Mouse (Mus musculus) midbrain, postnatal 0 days (tissue): ENCODE measurements at regions not wholly inside any gene's neighbourhood (a gene's known extent, or its start where the extent isn't known, plus 50 kb on each side); places are given as distances from the start of the nearest gene placed in this dataset.

Experiments used
- ATAC-seq: fragments of 200-750 bp; cut with Nextera tagmentation; 2 replicates; pipeline ENCODE4 v1.8.0; 2017; ENCODE audit warnings: moderate number of reproducible peaks, mild to moderate bottlenecking, moderate TSS enrichment, moderate library complexity; ENCODE audit not compliant: low FRiP score
- DNase-seq: peaks from one replicate; pipeline ENCODE4 v3.0.0-alpha.2; 2015; ENCODE audit warnings: low spot score
- H3K27ac ChIP-seq: fragments of 300-500 bp; sonication (generic); 2 replicates; pipeline ENCODE4 v1.5.1; 2014; ENCODE audit warnings: low read depth, mild to moderate bottlenecking, low read length, mixed read lengths
- H3K27me3 ChIP-seq: fragments of 300-500 bp; sonication (generic); 2 replicates; pipeline ENCODE4 v1.6.1; 2014; ENCODE audit warnings: low read length, control low read depth, mixed read lengths; ENCODE audit not compliant: insufficient read depth
- H3K36me3 ChIP-seq: fragments of 300-500 bp; sonication (generic); 2 replicates; pipeline ENCODE4 v1.6.1; 2014; ENCODE audit warnings: low read length, control low read depth, mixed read lengths; ENCODE audit not compliant: insufficient read depth
- H3K4me1 ChIP-seq: fragments of 300-500 bp; sonication (generic); 2 replicates; pipeline ENCODE4 v1.6.1; 2014; ENCODE audit warnings: mild to moderate bottlenecking, control low read depth, antibody characterized with exemption, low read length, mixed read lengths; ENCODE audit not compliant: insufficient read depth
- H3K4me2 ChIP-seq: fragments of 300-500 bp; sonication (generic); 2 replicates; pipeline ENCODE4 v1.6.1; 2014; ENCODE audit warnings: low read depth, mild to moderate bottlenecking, low read length, mixed read lengths; ENCODE audit not compliant: poor library complexity, severe bottlenecking
- H3K4me3 ChIP-seq: fragments of 300-500 bp; sonication (generic); 2 replicates; pipeline ENCODE4 v1.5.1; 2014; ENCODE audit warnings: low read depth, mild to moderate bottlenecking, low read length, moderate library complexity
- H3K9ac ChIP-seq: fragments of 300-500 bp; sonication (generic); replicated peaks from 2 replicates; pipeline ENCODE4 v1.6.1; 2014; ENCODE audit warnings: mild to moderate bottlenecking, low read length, moderate library complexity, mixed read lengths; ENCODE audit not compliant: poor library complexity, severe bottlenecking
- H3K9me3 ChIP-seq: fragments of 300-500 bp; sonication (generic); 2 replicates; pipeline ENCODE4 v1.6.1; 2016; ENCODE audit warnings: low read length, control low read depth
- CTCF ChIP-seq: IDR thresholded peaks from 2 replicates; pipeline ENCODE4 v1.5.1; 2016; ENCODE audit warnings: antibody characterized with exemption, mild to moderate bottlenecking
- WGBS: fragments of 180-500 bp; shearing (Covaris S2); extraction: QIAGEN DNeasy Blood & Tissue Kit; methylation state at CpG from one replicate; pipeline ENCODE4 v1.1.7; 2014; 5-methylcytosine and 5-hydroxymethylcytosine counted together

DNA sequence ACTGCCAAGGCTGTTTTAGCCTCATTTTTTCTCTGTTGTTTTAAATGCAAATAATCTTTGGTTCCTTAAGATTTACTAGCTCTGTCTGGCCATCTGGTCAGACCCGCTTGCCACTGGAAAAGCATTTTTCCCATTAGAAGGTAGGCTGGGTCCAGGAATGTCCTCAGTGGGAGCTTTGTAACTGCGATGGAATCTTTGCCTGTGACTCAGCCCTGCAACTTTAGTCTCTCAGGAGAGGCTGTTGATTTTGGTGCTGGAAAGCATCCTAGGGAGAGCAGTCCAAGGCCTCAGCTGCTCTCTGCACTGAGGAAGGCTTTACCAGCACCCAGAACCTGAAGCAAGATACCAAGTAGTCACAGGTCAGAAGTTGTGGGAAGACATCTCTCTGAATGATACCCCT lies 205.8 kb downstream of the Fndc1 start:
- H3K36me3 ChIP-seq: no peaks in the 10 kb centered on the region
- DNase-seq: no peak
- H3K27me3 ChIP-seq: no peaks in the 10 kb centered on the region
- no peak overlapping the region for H3K27ac ChIP-seq
- H3K4me2 ChIP-seq: no peak overlapping the region
- no peaks in the 10 kb centered on the region for H3K4me1 ChIP-seq
- H3K9ac ChIP-seq: no peak overlapping the region
- no peaks in the 10 kb centered on the region for H3K9me3 ChIP-seq
- no peak for TF ChIP-seq CTCF
- no peak for ATAC-seq
- no peak overlapping the region for H3K4me3 ChIP-seq
- WGBS: 82% methylated on average over 2 of the region's 2 CpGs

DNA sequence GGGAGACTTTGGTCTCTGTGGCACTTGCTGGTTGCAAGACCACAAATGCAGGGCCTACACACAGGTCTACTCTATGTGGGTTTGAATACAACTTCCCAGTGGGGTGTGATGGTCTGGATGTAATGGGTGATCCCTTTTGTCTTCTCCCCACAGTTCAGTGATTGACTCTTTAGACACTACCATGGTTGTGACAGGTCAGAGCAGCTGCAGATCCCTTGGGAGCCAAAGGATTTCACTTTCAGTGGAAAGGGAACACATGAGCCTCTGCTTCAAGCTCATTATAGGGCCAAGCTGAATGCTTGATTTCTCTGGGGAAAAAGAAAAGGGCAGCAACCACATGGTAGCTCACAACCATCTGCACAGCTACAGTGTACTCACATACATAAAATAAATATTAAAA lies 206.9 kb downstream of the Fndc1 start:
- Histone ChIP-seq H3K27me3 (no peaks in the 10 kb centered on the region), H3K36me3 (no peaks in the 10 kb centered on the region), H3K4me3 (no peak overlapping the region), H3K27ac (no peak overlapping the region), H3K9ac (no peak overlapping the region), H3K4me2 (no peak overlapping the region), H3K4me1 (no peaks in the 10 kb centered on the region), H3K9me3 (no peaks in the 10 kb centered on the region)
- ATAC-seq (no peak), DNase-seq (no peak)
- TF ChIP-seq CTCF: no peak

GRCm38 (mm10) chr17:7619641-7620040 lies 207.5 kb downstream of the Fndc1 start:
- Histone ChIP-seq H3K4me2 (no peak overlapping the region), H3K27ac (no peak overlapping the region), H3K9ac (no peak overlapping the region), H3K27me3 (no peaks in the 10 kb centered on the region), H3K36me3 (no peaks in the 10 kb centered on the region), H3K4me1 (no peaks in the 10 kb centered on the region), H3K9me3 (no peaks in the 10 kb centered on the region), H3K4me3 (no peak overlapping the region)
- no peak for DNase-seq
- no peak for ATAC-seq
- TF ChIP-seq CTCF: no peak
- WGBS: 75% methylated on average over 5 of the region's 5 CpGs

GRCm38 (mm10) chr17:7608046-7608445 lies 219.1 kb downstream of the Fndc1 start:
- DNase-seq: peak; percentile 3

GRCm38 (mm10) chr17:7607431-7607830 lies 219.7 kb downstream of the Fndc1 start:
- no peak for TF ChIP-seq CTCF
- no peaks in the 10 kb centered on the region for H3K36me3 ChIP-seq
- no peak overlapping the region for H3K4me3 ChIP-seq
- H3K27ac ChIP-seq: no peak overlapping the region
- H3K9ac ChIP-seq: no peak overlapping the region
- H3K4me2 ChIP-seq: no peak overlapping the region
- DNase-seq (no peak), ATAC-seq (no peak)
- H3K9me3 ChIP-seq: no peaks in the 10 kb centered on the region
- WGBS: 72% methylated on average over 4 of the region's 4 CpGs
- H3K4me1 ChIP-seq: no peaks in the 10 kb centered on the region
- H3K27me3 ChIP-seq: no peaks in the 10 kb centered on the region

More at GRCm38 (mm10) chr17:7608046-7608445, 219.1 kb downstream of the Fndc1 start:
- 58% methylated on average over 11 of the region's 11 CpGs for WGBS
- no peak overlapping the region for H3K9ac ChIP-seq
- H3K27ac ChIP-seq: no peak overlapping the region
- no peaks in the 10 kb centered on the region for H3K4me1 ChIP-seq
- ATAC-seq: no peak
- no peaks in the 10 kb centered on the region for H3K9me3 ChIP-seq
- no peak overlapping the region for H3K4me2 ChIP-seq
- H3K4me3 ChIP-seq: no peak overlapping the region
- no peak for TF ChIP-seq CTCF
- no peaks in the 10 kb centered on the region for H3K36me3 ChIP-seq
- H3K27me3 ChIP-seq: no peaks in the 10 kb centered on the region

DNA sequence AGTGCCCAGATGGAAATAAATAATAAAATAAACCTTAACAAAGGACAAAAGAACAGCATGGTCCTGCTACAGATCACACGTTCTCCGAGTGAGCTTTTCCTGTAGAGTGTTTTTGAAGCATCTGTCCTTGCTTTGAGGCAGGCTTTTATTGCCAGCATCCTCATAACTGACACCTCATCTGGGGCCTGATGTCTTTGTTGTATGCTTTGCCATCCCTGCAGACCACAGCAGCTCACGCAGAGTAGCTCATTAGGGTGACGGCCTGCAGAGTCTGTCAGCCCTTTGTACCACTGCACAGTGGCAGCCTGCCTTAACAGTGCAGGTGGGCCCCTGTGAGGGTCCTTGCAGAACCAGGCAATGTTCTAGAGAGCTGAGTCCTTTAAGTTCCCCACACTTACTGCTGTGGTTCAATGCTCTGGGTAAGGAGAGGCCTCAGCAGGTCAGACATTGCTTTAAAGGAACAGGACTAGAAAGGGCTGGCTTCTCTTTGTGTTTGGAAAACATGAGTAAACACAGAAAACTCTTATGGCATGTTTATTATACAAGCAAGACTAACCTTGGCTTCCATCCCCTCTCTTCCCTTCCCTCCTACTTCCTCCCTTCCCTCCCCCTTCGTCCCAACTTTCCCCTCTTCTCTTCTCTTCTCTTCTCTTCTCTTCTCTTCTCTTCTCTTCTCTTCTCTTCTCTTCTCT lies 219.7 kb upstream of the Unc93a2 start:
- Histone ChIP-seq H3K9me3 (no peaks in the 10 kb centered on the region), H3K27me3 (no peaks in the 10 kb centered on the region), H3K36me3 (no peaks in the 10 kb centered on the region), H3K4me3 (no peak overlapping the region), H3K27ac (no peak overlapping the region), H3K9ac (no peak overlapping the region), H3K4me2 (no peak overlapping the region), H3K4me1 (no peaks in the 10 kb centered on the region)
- 50% methylated on average over 5 of the region's 5 CpGs for WGBS
- DNase-seq (no peak), ATAC-seq (no peak)
- TF ChIP-seq CTCF: no peak
